Mouse (Mus musculus) embryonic facial prominence, embryonic 15.5 days (tissue): Measurements from ENCODE around the gene Cabs1. TPM values are rescaled to one million over a fixed set of nuclear protein-coding genes. Genes with fewer than 3 reads are reported as not detected.

Experiments
- ATAC-seq: fragments of 200-750 bp; cut with Nextera tagmentation; 2 replicates; pipeline ENCODE4 v1.8.0; 2017; ENCODE audit warnings: low read depth, moderate TSS enrichment; ENCODE audit not compliant: insufficient number of reproducible peaks, low FRiP score, low TSS enrichment
- H3K27ac ChIP-seq: fragments of 300-500 bp; sonication (generic); replicated peaks from 2 replicates; pipeline ENCODE4 v1.5.1; 2015; ENCODE audit warnings: mild to moderate bottlenecking, inconsistent platforms
- H3K27me3 ChIP-seq: fragments of 300-500 bp; sonication (generic); 2 replicates; pipeline ENCODE4 v1.6.1; 2015; ENCODE audit warnings: inconsistent platforms
- H3K36me3 ChIP-seq: fragments of 300-500 bp; sonication (generic); 2 replicates; pipeline ENCODE4 v1.6.1; 2015; ENCODE audit warnings: mild to moderate bottlenecking, inconsistent platforms
- H3K4me1 ChIP-seq: fragments of 300-500 bp; sonication (generic); 2 replicates; pipeline ENCODE4 v1.6.1; 2015; ENCODE audit warnings: inconsistent platforms
- H3K4me2 ChIP-seq: fragments of 300-500 bp; sonication (generic); replicated peaks from 2 replicates; pipeline ENCODE4 v1.6.1; 2015; ENCODE audit warnings: mild to moderate bottlenecking, inconsistent platforms
- H3K4me3 ChIP-seq: fragments of 300-500 bp; sonication (generic); replicated peaks from 2 replicates; pipeline ENCODE4 v1.5.1; 2015; ENCODE audit warnings: mild to moderate bottlenecking, inconsistent platforms
- H3K9ac ChIP-seq: fragments of 300-500 bp; sonication (generic); 2 replicates; pipeline ENCODE4 v1.6.1; 2015; ENCODE audit warnings: inconsistent platforms
- H3K9me3 ChIP-seq: fragments of 300-500 bp; sonication (generic); replicated peaks from 2 replicates; pipeline ENCODE4 v1.6.1; 2016; ENCODE audit warnings: inconsistent platforms
- WGBS: fragments of 180-500 bp; shearing (Covaris S2); methylation state at CpG from one replicate; pipeline ENCODE4 v1.1.7; 2015; 5-methylcytosine and 5-hydroxymethylcytosine counted together
- polyA plus RNA-seq: library from polyadenylated mRNA; unstranded; fragments of >200 nt; fragmentation: Nextera tagmentation; extraction: Ambion mirVana; gene quantifications from 2 replicates; pipeline ENCODE4 v1.2.1, GENCODE M21; 2015

Cabs1 gene
- polyA plus RNA-seq = not detected in 2 replicates

- Histone ChIP-seq H3K4me2 (no peak within 1 kb of the TSS), H3K9ac (no peak within 1 kb of the TSS), H3K27me3 (no peaks in the 10 kb centered on the region), H3K4me1 (no peaks in the 10 kb centered on the region), H3K4me3 (no peak within 1 kb of the TSS), H3K27ac (no peak within 1 kb of the TSS), H3K36me3 (no peaks in the 10 kb centered on the region), H3K9me3 (no peaks in the 10 kb centered on the region)
- WGBS = 79% methylated on average over 3 of the region's 3 CpGs
- ATAC-seq = no peak
Measured at GRCm38 (mm10) chr5:87979139-87979538, at the start of gene Cabs1. Gene Cabs1 (plus strand): TSS chr5:87979439.

- no peak for ATAC-seq
- Histone ChIP-seq H3K9ac (no peak overlapping the region), H3K27me3 (no peaks in the 10 kb centered on the region), H3K27ac (no peak overlapping the region), H3K4me1 (no peaks in the 10 kb centered on the region), H3K4me2 (no peak overlapping the region), H3K4me3 (no peak overlapping the region), H3K36me3 (no peaks in the 10 kb centered on the region), H3K9me3 (no peaks in the 10 kb centered on the region)
- 26% methylated on average over 1 of the region's 1 CpGs for WGBS
Measured at GRCm38 (mm10) chr5:87931603-87932002, 47.6 kb upstream of the Cabs1 start.

GRCm38 (mm10) chr5:87940752-87941151 lies 38.5 kb upstream of the Cabs1 start:
- Histone ChIP-seq H3K36me3 (no peaks in the 10 kb centered on the region), H3K9ac (no peak overlapping the region), H3K4me1 (no peaks in the 10 kb centered on the region), H3K4me2 (no peak overlapping the region), H3K27me3 (no peaks in the 10 kb centered on the region), H3K4me3 (no peak overlapping the region), H3K9me3 (no peaks in the 10 kb centered on the region), H3K27ac (no peak overlapping the region)
- WGBS = 27% methylated on average over 3 of the region's 3 CpGs
- no peak for ATAC-seq

- H3K9me3 ChIP-seq = no peaks in the 10 kb centered on the region
- H3K4me3 ChIP-seq = no peak overlapping the region
- H3K27me3 ChIP-seq = no peaks in the 10 kb centered on the region
- no peak overlapping the region for H3K4me2 ChIP-seq
- no peak overlapping the region for H3K9ac ChIP-seq
- no peak for ATAC-seq
- H3K27ac ChIP-seq = no peak overlapping the region
- H3K4me1 ChIP-seq = no peaks in the 10 kb centered on the region
- no peaks in the 10 kb centered on the region for H3K36me3 ChIP-seq
Measured at GRCm38 (mm10) chr5:87942515-87942914, 36.7 kb upstream of the Cabs1 start.

- Histone ChIP-seq H3K9ac (no peak overlapping the region), H3K4me2 (no peak overlapping the region), H3K4me1 (no peaks in the 10 kb centered on the region), H3K27me3 (no peaks in the 10 kb centered on the region), H3K4me3 (no peak overlapping the region), H3K27ac (no peak overlapping the region), H3K36me3 (no peaks in the 10 kb centered on the region), H3K9me3 (no peaks in the 10 kb centered on the region)
- ATAC-seq = no peak
Measured at GRCm38 (mm10) chr5:87951836-87952235, 27.4 kb upstream of the Cabs1 start.

- Histone ChIP-seq H3K27me3 (no peaks in the 10 kb centered on the region), H3K36me3 (no peaks in the 10 kb centered on the region), H3K4me3 (no peak within 1 kb of the TSS), H3K27ac (no peak within 1 kb of the TSS), H3K9me3 (no peaks in the 10 kb centered on the region), H3K4me2 (no peak within 1 kb of the TSS), H3K9ac (no peak within 1 kb of the TSS), H3K4me1 (no peaks in the 10 kb centered on the region)
- 38% methylated on average over 2 of the region's 2 CpGs for WGBS
- no peak for ATAC-seq
Measured at GRCm38 (mm10) chr5:87969201-87969600, 10.0 kb upstream of the Cabs1 start, which contains the start of the genes 2310003L06Rik and Gm28434. Gene 2310003L06Rik (plus strand): TSS chr5:87969459. Gene Gm28434 (plus strand): TSS chr5:87969517.

- WGBS = 51% methylated on average over 3 of the region's 3 CpGs
- Histone ChIP-seq H3K4me3 (no peak overlapping the region), H3K36me3 (no peaks in the 10 kb centered on the region), H3K27ac (no peak overlapping the region), H3K9me3 (no peaks in the 10 kb centered on the region), H3K9ac (no peak overlapping the region), H3K4me1 (no peaks in the 10 kb centered on the region), H3K27me3 (no peaks in the 10 kb centered on the region), H3K4me2 (no peak overlapping the region)
- no peak for ATAC-seq
Measured at GRCm38 (mm10) chr5:87982468-87983214, 3.4 kb downstream of the Cabs1 start.

- Histone ChIP-seq H3K9ac (no peak within 1 kb of the TSS), H3K27ac (no peak within 1 kb of the TSS), H3K4me1 (no peaks in the 10 kb centered on the region), H3K4me3 (no peak within 1 kb of the TSS), H3K9me3 (no peaks in the 10 kb centered on the region), H3K36me3 (no peaks in the 10 kb centered on the region), H3K27me3 (no peaks in the 10 kb centered on the region), H3K4me2 (no peak within 1 kb of the TSS)
- ATAC-seq = no peak
- WGBS = 82% methylated on average over 3 of the region's 3 CpGs
Measured at GRCm38 (mm10) chr5:88002249-88002648, 23.0 kb downstream of the Cabs1 start, which contains the start of gene Smr3a. Gene Smr3a (plus strand): TSS chr5:88002549.

- no peak overlapping the region for H3K4me2 ChIP-seq
- H3K36me3 ChIP-seq = no peaks in the 10 kb centered on the region
- H3K9me3 ChIP-seq = no peaks in the 10 kb centered on the region
- H3K4me3 ChIP-seq = no peak overlapping the region
- H3K4me1 ChIP-seq = no peaks in the 10 kb centered on the region
- H3K27me3 ChIP-seq = no peaks in the 10 kb centered on the region
- no peak overlapping the region for H3K9ac ChIP-seq
- no peak for ATAC-seq
- H3K27ac ChIP-seq = no peak overlapping the region
Measured at GRCm38 (mm10) chr5:88005241-88005640, 26.0 kb downstream of the Cabs1 start.

Other genes with a start within 250 kb of the Cabs1 start
- gene Csn1s2a, start 204.9 kb upstream of the Cabs1 start, polyA plus RNA-seq = not detected in 2 replicates
- 0.08 TPM in 1 of 2 replicates, not detected in the other for gene Csn1s2b, start 171.4 kb upstream of the Cabs1 start, polyA plus RNA-seq
- not detected in 2 replicates for gene Prr27, start 153.8 kb upstream of the Cabs1 start, polyA plus RNA-seq
- gene Odam, start 94.4 kb upstream of the Cabs1 start, polyA plus RNA-seq = 1.1 and 1.3 TPM in 2 replicates
- gene Csn3, start 53.9 kb upstream of the Cabs1 start, polyA plus RNA-seq = 0.28 and 0.74 TPM in 2 replicates
- gene 2310003L06Rik, start 10.0 kb upstream of the Cabs1 start, polyA plus RNA-seq = 0.21 TPM in 1 of 2 replicates, not detected in the other
- gene Gm28434, start 9.9 kb upstream of the Cabs1 start, polyA plus RNA-seq = not detected in 2 replicates
- gene Smr3a, start 23.1 kb downstream of the Cabs1 start, polyA plus RNA-seq = 0.37 and 0.38 TPM in 2 replicates
- 0.43 TPM in 1 of 2 replicates, not detected in the other for gene Smr2, start 107.1 kb downstream of the Cabs1 start, polyA plus RNA-seq
- not detected in 2 replicates for gene Gm11116, start 132.1 kb downstream of the Cabs1 start, polyA plus RNA-seq
- not detected in 2 replicates for gene Gm11115, start 174.7 kb downstream of the Cabs1 start, polyA plus RNA-seq